Mouse (Mus musculus): ENCODE results near the gene Grin3a. TPM values are rescaled to one million over a fixed set of nuclear protein-coding genes. Genes with fewer than 3 reads are reported as not detected.

The Grin3a gene
- polyA plus RNA-seq, 1 experiment: 0.02 TPM

DNA sequence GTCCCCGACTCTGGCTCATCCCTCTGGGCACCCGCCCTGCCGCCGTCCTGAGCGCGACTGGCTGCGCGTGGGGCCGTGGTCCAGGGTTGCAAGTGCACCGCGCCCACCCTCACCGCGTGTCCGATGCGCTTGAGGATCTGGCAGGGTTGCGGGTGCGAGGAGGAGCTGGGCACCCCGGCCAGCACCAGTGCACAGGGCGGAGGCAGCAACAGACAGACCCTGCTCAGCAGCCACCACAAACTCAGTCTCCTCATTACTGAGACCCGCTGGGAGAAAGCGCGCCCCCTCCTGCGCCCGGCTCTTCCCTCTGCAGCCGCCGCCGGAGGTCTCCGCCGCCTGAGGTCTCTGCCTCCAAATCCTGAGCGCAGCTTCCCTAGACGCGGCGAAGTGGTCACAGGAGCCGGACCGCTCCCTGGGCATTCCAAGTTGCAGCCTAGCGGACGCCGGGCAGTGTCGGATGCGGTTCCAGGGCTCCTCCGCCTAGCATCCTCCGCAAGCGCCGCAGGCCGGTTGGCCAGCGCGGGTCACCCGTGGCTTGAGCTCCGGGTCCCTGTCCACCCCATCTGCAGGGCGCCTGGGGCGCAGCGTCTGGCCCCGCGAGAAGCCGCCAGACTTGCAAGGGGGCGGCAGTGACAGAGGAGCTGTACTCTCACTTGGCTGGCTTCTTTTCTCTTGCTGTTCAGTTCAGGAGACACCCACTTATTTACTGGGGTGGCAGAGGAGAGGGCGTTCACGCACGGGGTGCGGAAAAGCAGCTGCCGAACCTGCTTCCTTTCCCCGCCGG lies 524 bp downstream of the Grin3a start:
- Histone ChIP-seq H3K4me2 (ENCODE audit: low read depth) (no peak overlapping the region), H3ac (ENCODE audit: control insufficient read depth, insufficient read length) (no peak overlapping the region), H3K79me2 (ENCODE audit: control insufficient read depth, insufficient read depth) (no peaks in the 10 kb centered on the region), H3K36me3 (ENCODE audit: control insufficient read depth, insufficient read depth) (no peaks in the 10 kb centered on the region), H3K4me3 (no peak overlapping the region), H3K27me3 (ENCODE audit: control insufficient read depth, insufficient read depth, insufficient read length) (no peaks in the 10 kb centered on the region)
- no peak for TF ChIP-seq REST (IDR thresholded peaks at IDR 0.05; ENCODE audit: insufficient read depth, insufficient read length)
- TF ChIP-seq MYOG (IDR thresholded peaks at IDR 0.05; ENCODE audit: control insufficient read depth in 1 of 3, insufficient read depth in 1 of 3, insufficient read length in 2 of 3, low read depth in 2 of 3): no peak
- no peak for TF ChIP-seq SRF (IDR thresholded peaks at IDR 0.05; ENCODE audit: control insufficient read depth, insufficient read length, low read depth)
- no peak for TF ChIP-seq TCF12 (IDR thresholded peaks at IDR 0.05; ENCODE audit: insufficient read depth, poor library complexity, severe bottlenecking)
- TF ChIP-seq MYOD1 (IDR thresholded peaks at IDR 0.05; ENCODE audit: control insufficient read depth in 1 of 3, insufficient read length in 2 of 3, low read depth in 2 of 3): no peak
- no peak for TF ChIP-seq CEBPB (IDR thresholded peaks at IDR 0.05; ENCODE audit: insufficient read depth, poor library complexity, severe bottlenecking)
- TF ChIP-seq POLR2AphosphoS2 (IDR thresholded peaks at IDR 0.05; ENCODE audit: insufficient read length, low read depth): no peak
- no peak for TF ChIP-seq TCF3 (IDR thresholded peaks at IDR 0.05; ENCODE audit: insufficient read length, low read depth)
- TF ChIP-seq POLR2A (IDR thresholded peaks at IDR 0.05; ENCODE audit: insufficient read length, low read depth): no peak
- TF ChIP-seq E2F4 (IDR thresholded peaks at IDR 0.05; ENCODE audit: insufficient read depth): no peak
- TF ChIP-seq MAX (IDR thresholded peaks at IDR 0.05; ENCODE audit: low read depth): no peak
- no peak for TF ChIP-seq USF1 (IDR thresholded peaks at IDR 0.05; ENCODE audit: low read depth)

- Histone ChIP-seq H3K79me2 (ENCODE audit: control insufficient read depth, insufficient read depth) (no peaks in the 10 kb centered on the region), H3K27me3 (ENCODE audit: control insufficient read depth, insufficient read depth, insufficient read length) (no peaks in the 10 kb centered on the region), H3K4me2 (ENCODE audit: low read depth) (no peak overlapping the region), H3K36me3 (ENCODE audit: control insufficient read depth, insufficient read depth) (no peaks in the 10 kb centered on the region), H3K4me3 (no peak overlapping the region), H3ac (ENCODE audit: control insufficient read depth, insufficient read length) (no peak overlapping the region)
- TF ChIP-seq POLR2A (IDR thresholded peaks at IDR 0.05; ENCODE audit: insufficient read length, low read depth) (no peak), MYOD1 (IDR thresholded peaks at IDR 0.05; ENCODE audit: control insufficient read depth in 1 of 3, insufficient read length in 2 of 3, low read depth in 2 of 3) (no peak), SRF (IDR thresholded peaks at IDR 0.05; ENCODE audit: control insufficient read depth, insufficient read length, low read depth) (no peak), REST (IDR thresholded peaks at IDR 0.05; ENCODE audit: insufficient read depth, insufficient read length) (no peak), TCF12 (IDR thresholded peaks at IDR 0.05; ENCODE audit: insufficient read depth, poor library complexity, severe bottlenecking) (no peak), MYOG (IDR thresholded peaks at IDR 0.05; ENCODE audit: control insufficient read depth in 1 of 3, insufficient read depth in 1 of 3, insufficient read length in 2 of 3, low read depth in 2 of 3) (no peak), USF1 (IDR thresholded peaks at IDR 0.05; ENCODE audit: low read depth) (no peak), MAX (IDR thresholded peaks at IDR 0.05; ENCODE audit: low read depth) (no peak), CEBPB (IDR thresholded peaks at IDR 0.05; ENCODE audit: insufficient read depth, poor library complexity, severe bottlenecking) (no peak), TCF3 (IDR thresholded peaks at IDR 0.05; ENCODE audit: insufficient read length, low read depth) (no peak), E2F4 (IDR thresholded peaks at IDR 0.05; ENCODE audit: insufficient read depth) (no peak), POLR2AphosphoS2 (IDR thresholded peaks at IDR 0.05; ENCODE audit: insufficient read length, low read depth) (no peak)
Measured at GRCm38 (mm10) chr4:49844274-49844827, 1.2 kb downstream of the Grin3a start.

- no peak overlapping the region for H3K4me2 ChIP-seq (ENCODE audit: low read depth)
- H3K79me2 ChIP-seq (ENCODE audit: control insufficient read depth, insufficient read depth): no peaks in the 10 kb centered on the region
- no peaks in the 10 kb centered on the region for H3K27me3 ChIP-seq (ENCODE audit: control insufficient read depth, insufficient read depth, insufficient read length)
- H3ac ChIP-seq (ENCODE audit: control insufficient read depth, insufficient read length): no peak overlapping the region
- TF ChIP-seq POLR2A (IDR thresholded peaks at IDR 0.05; ENCODE audit: insufficient read length, low read depth) (no peak), REST (IDR thresholded peaks at IDR 0.05; ENCODE audit: insufficient read depth, insufficient read length) (no peak), SRF (IDR thresholded peaks at IDR 0.05; ENCODE audit: control insufficient read depth, insufficient read length, low read depth) (no peak), USF1 (IDR thresholded peaks at IDR 0.05; ENCODE audit: low read depth) (no peak), CEBPB (IDR thresholded peaks at IDR 0.05; ENCODE audit: insufficient read depth, poor library complexity, severe bottlenecking) (no peak), TCF3 (IDR thresholded peaks at IDR 0.05; ENCODE audit: insufficient read length, low read depth) (no peak), MYOG (IDR thresholded peaks at IDR 0.05; ENCODE audit: control insufficient read depth in 1 of 3, insufficient read depth in 1 of 3, insufficient read length in 2 of 3, low read depth in 2 of 3) (no peak), MYOD1 (IDR thresholded peaks at IDR 0.05; ENCODE audit: control insufficient read depth in 1 of 3, insufficient read length in 2 of 3, low read depth in 2 of 3) (no peak), E2F4 (IDR thresholded peaks at IDR 0.05; ENCODE audit: insufficient read depth) (no peak), TCF12 (IDR thresholded peaks at IDR 0.05; ENCODE audit: insufficient read depth, poor library complexity, severe bottlenecking) (no peak), MAX (IDR thresholded peaks at IDR 0.05; ENCODE audit: low read depth) (no peak), POLR2AphosphoS2 (IDR thresholded peaks at IDR 0.05; ENCODE audit: insufficient read length, low read depth) (no peak)
- H3K36me3 ChIP-seq (ENCODE audit: control insufficient read depth, insufficient read depth): no peaks in the 10 kb centered on the region
- no peak overlapping the region for H3K4me3 ChIP-seq
Measured at GRCm38 (mm10) chr4:49843787-49844186, 1.8 kb downstream of the Grin3a start.

GRCm38 (mm10) chr4:49832035-49832434 lies 13.5 kb downstream of the Grin3a start:
- Histone ChIP-seq H3K4me3 (no peak overlapping the region), H3K36me3 (ENCODE audit: control insufficient read depth, insufficient read depth) (no peaks in the 10 kb centered on the region), H3K27me3 (ENCODE audit: control insufficient read depth, insufficient read depth, insufficient read length) (no peaks in the 10 kb centered on the region), H3ac (ENCODE audit: control insufficient read depth, insufficient read length) (no peak overlapping the region), H3K4me2 (ENCODE audit: low read depth) (no peak overlapping the region), H3K79me2 (ENCODE audit: control insufficient read depth, insufficient read depth) (no peaks in the 10 kb centered on the region)
- no peak for TF ChIP-seq REST (IDR thresholded peaks at IDR 0.05; ENCODE audit: insufficient read depth, insufficient read length)

Measured in myocyte (in vitro differentiated cells).